Mouse (Mus musculus): ENCODE data around the gene Mael.
A peak's percentile ranks its signal among the peaks of the same experiment; 100 is the strongest.

Gene Mael

GRCm38 (mm10) chr1:166153351-166154120 is 85.0 kb downstream of the Mael start:
- DNase-seq (ENCODE audit: low read depth) = peak; percentile 95

GRCm38 (mm10) chr1:166152034-166152433 is 86.5 kb downstream of the Mael start:
- no peak for DNase-seq (ENCODE audit: low read depth)

GRCm38 (mm10) chr1:166151341-166151740 is 87.2 kb downstream of the Mael start:
- DNase-seq (ENCODE audit: low read depth) = peak; percentile 52

Data from NIH3T3 (cell line).